Mouse (Mus musculus) 3134 (cell line): ENCODE measurements around the gene Fndc5.

Source experiments
- DNase-seq: peaks from one replicate; pipeline ENCODE4 v3.0.0-alpha.2; 2011; ENCODE audit warnings: low spot score; ENCODE audit not compliant: insufficient read length; ENCODE audit errors: extremely low read depth

The Fndc5 gene

GRCm38 (mm10) chr4:129122719-129123118 lies 14.1 kb upstream of the Fndc5 start:
- DNase-seq: no peak

- no peak for DNase-seq
These were observed 12.1 kb upstream of the Fndc5 start for GRCm38 (mm10) chr4:129124652-129125146.

GRCm38 (mm10) chr4:129125736-129126451 lies 10.9 kb upstream of the Fndc5 start:
- DNase-seq: no peak

GRCm38 (mm10) chr4:129128582-129129338 lies 8.0 kb upstream of the Fndc5 start:
- DNase-seq: no peak

- DNase-seq: no peak
These were observed 7.4 kb upstream of the Fndc5 start for GRCm38 (mm10) chr4:129129387-129129786.

- DNase-seq: no peak
These were observed 6.7 kb upstream of the Fndc5 start for GRCm38 (mm10) chr4:129130149-129130548.

- no peak for DNase-seq
These were observed 6.0 kb upstream of the Fndc5 start for GRCm38 (mm10) chr4:129130755-129131303.

- no peak for DNase-seq
These were observed 1.8 kb upstream of the Fndc5 start for GRCm38 (mm10) chr4:129134799-129135585.

GRCm38 (mm10) chr4:129135637-129136036 lies 1.2 kb upstream of the Fndc5 start:
- no peak for DNase-seq

- DNase-seq: no peak
These were observed 615 bp upstream of the Fndc5 start for GRCm38 (mm10) chr4:129136189-129136578.

- no peak for DNase-seq
These were observed 858 bp downstream of the Fndc5 start for GRCm38 (mm10) chr4:129137392-129138321.

GRCm38 (mm10) chr4:129139642-129140041 lies 2.8 kb downstream of the Fndc5 start:
- DNase-seq: no peak

- DNase-seq: no peak
These were observed 4.0 kb downstream of the Fndc5 start for GRCm38 (mm10) chr4:129140808-129141207.

GRCm38 (mm10) chr4:129141560-129142438 lies 5.0 kb downstream of the Fndc5 start:
- DNase-seq: no peak

GRCm38 (mm10) chr4:129142439-129143045 lies 5.7 kb downstream of the Fndc5 start:
- no peak for DNase-seq

- DNase-seq: no peak
These were observed 6.7 kb downstream of the Fndc5 start for GRCm38 (mm10) chr4:129143509-129143908.

- DNase-seq: no peak
These were observed 7.9 kb downstream of the Fndc5 start for GRCm38 (mm10) chr4:129144401-129145367.
